Mouse (Mus musculus): ENCODE measurements around the gene Aqp9. TPM values are rescaled to one million over a fixed set of nuclear protein-coding genes. Genes with fewer than 3 reads are reported as not detected.

Aqp9 gene
- polyA plus RNA-seq, 1 experiment from 2014 or later: 0.62 TPM

DNA sequence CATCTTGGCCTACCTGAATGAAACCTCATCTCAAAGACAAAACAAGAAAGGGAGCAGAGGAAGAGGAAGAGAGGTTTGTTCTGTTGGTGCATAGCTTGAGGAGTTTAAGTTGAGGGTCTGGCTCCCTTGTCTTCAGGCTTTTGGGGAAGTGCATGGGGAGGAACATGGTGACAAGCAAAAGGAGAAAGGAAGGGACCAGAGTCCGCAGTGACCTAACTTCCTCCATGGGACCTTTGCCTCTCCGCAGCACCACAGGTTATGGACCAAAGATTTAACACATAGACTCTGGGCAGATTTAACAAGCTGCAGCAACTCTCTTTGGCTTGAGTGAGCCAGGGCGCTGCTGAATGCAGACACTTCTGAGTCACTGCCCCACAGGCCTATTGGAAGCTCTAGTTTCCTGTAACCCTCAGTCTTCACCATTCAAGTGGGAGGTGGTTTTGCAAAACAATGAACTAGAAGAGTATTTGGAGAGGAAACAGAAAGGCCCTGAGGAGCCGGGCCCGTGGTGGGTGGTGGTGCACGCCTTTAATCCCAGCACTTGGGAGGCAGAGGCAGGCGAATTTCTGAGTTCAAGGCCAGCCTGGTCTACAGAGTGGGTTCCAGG, 13.0 kb downstream of the Aqp9 start:
- Histone ChIP-seq H3K9ac (no peak overlapping the region), H3K4me3 (no peak overlapping the region), H3K27me3 (no peaks in the 10 kb centered on the region), H3K9me3 (no peaks in the 10 kb centered on the region), H3K4me1 (no peaks in the 10 kb centered on the region), H3K27ac (no peak overlapping the region), H3K4me2 (replicated peaks) (no peak overlapping the region), H3K36me3 (no peaks in the 10 kb centered on the region)
- ATAC-seq (ENCODE audit: low FRiP score, low read depth): no peak
- WGBS: 88% methylated on average over 7 of the region's 7 CpGs

DNA sequence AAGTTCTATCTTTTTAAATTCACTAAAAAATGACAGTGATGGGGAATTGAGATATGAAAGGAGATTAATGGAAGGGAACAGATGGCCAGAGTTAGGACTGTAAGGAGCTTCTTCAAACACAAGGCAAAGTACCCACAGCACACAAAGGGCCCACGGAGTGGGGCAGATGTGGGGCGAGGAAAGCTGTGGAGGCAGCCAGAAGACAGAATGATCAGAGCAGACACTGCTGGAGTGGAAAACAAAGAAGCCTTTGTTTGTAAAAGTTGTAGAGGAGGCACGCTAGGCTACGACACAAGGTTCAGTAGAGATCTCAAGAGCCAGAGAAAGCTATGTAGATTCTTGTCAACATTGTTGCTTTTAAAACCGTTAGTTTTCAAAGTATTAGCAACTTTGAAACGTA, 17.1 kb downstream of the Aqp9 start:
- H3K4me3 ChIP-seq: no peak overlapping the region
- WGBS: 73% methylated on average over 6 of the region's 6 CpGs
- no peak for ATAC-seq (ENCODE audit: low FRiP score, low read depth)
- no peaks in the 10 kb centered on the region for H3K4me1 ChIP-seq
- H3K36me3 ChIP-seq: no peaks in the 10 kb centered on the region
- no peak overlapping the region for H3K9ac ChIP-seq
- H3K27ac ChIP-seq: no peak overlapping the region
- H3K4me2 ChIP-seq (replicated peaks): no peak overlapping the region
- H3K27me3 ChIP-seq: no peaks in the 10 kb centered on the region
- H3K9me3 ChIP-seq: no peaks in the 10 kb centered on the region

DNA sequence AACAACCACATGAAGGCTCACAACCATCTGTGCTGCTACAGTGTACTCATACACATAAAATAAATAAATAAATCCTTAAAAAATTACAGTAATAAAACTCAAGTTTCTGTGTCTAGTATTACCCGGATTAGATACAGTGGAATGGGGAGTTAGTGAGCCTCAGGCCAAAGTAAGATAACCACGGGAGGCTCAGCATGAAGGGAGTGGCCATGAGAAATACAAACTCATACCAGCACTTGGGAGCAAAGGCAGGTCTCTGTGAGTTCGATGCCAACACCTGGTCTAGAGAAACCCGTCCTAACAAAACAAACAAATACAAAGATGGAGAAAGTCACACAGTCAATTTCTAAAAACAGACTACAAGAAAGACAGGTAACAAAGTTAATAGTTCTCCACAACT, 18.3 kb downstream of the Aqp9 start:
- Histone ChIP-seq H3K27ac (no peak overlapping the region), H3K9me3 (no peaks in the 10 kb centered on the region), H3K4me1 (no peaks in the 10 kb centered on the region), H3K9ac (no peak overlapping the region), H3K4me3 (no peak overlapping the region), H3K27me3 (no peaks in the 10 kb centered on the region), H3K36me3 (no peaks in the 10 kb centered on the region), H3K4me2 (replicated peaks) (no peak overlapping the region)
- 73% methylated on average over 4 of the region's 4 CpGs for WGBS
- no peak for ATAC-seq (ENCODE audit: low FRiP score, low read depth)

DNA sequence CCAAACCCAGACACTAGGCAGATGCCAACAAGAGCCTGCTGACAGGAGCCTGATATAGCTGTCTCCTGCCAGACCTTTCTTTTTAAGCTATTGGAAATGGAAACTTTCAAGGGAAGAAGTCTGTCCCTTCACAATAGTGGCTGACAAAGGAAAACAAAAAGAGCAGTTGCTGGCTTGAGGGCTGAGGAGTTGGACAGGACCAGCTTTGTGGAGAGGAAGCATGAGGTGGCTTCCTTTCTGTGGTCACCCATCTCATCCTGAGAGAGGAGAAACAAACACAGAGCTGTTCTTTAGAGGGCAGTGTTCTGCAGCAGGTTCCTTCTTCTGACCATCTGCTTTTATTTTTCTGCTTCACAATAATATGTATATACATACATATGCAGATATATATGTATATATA, 19.6 kb downstream of the Aqp9 start:
- Histone ChIP-seq H3K27ac (no peak overlapping the region), H3K9me3 (no peaks in the 10 kb centered on the region), H3K9ac (no peak overlapping the region), H3K27me3 (no peaks in the 10 kb centered on the region), H3K4me2 (replicated peaks) (no peak overlapping the region), H3K36me3 (no peaks in the 10 kb centered on the region), H3K4me3 (no peak overlapping the region), H3K4me1 (no peaks in the 10 kb centered on the region)
- ATAC-seq (ENCODE audit: low FRiP score, low read depth): no peak

GRCm38 (mm10) chr9:71146210-71146609, 22.3 kb downstream of the Aqp9 start:
- ATAC-seq (ENCODE audit: low FRiP score, low read depth): no peak
- Histone ChIP-seq H3K9ac (no peak overlapping the region), H3K36me3 (no peaks in the 10 kb centered on the region), H3K9me3 (no peaks in the 10 kb centered on the region), H3K4me3 (no peak overlapping the region), H3K27ac (no peak overlapping the region), H3K4me2 (replicated peaks) (no peak overlapping the region), H3K27me3 (no peaks in the 10 kb centered on the region), H3K4me1 (no peaks in the 10 kb centered on the region)
- 84% methylated on average over 10 of the region's 10 CpGs for WGBS

- Histone ChIP-seq H3K36me3 (no peaks in the 10 kb centered on the region), H3K27ac (no peak overlapping the region), H3K27me3 (no peaks in the 10 kb centered on the region), H3K4me3 (no peak overlapping the region), H3K4me2 (replicated peaks) (no peak overlapping the region), H3K9ac (no peak overlapping the region), H3K9me3 (no peaks in the 10 kb centered on the region), H3K4me1 (no peaks in the 10 kb centered on the region)
- WGBS: 85% methylated on average over 8 of the region's 8 CpGs
- ATAC-seq (ENCODE audit: low FRiP score, low read depth): no peak
These were observed 28.3 kb downstream of the Aqp9 start for GRCm38 (mm10) chr9:71140205-71140604.

DNA sequence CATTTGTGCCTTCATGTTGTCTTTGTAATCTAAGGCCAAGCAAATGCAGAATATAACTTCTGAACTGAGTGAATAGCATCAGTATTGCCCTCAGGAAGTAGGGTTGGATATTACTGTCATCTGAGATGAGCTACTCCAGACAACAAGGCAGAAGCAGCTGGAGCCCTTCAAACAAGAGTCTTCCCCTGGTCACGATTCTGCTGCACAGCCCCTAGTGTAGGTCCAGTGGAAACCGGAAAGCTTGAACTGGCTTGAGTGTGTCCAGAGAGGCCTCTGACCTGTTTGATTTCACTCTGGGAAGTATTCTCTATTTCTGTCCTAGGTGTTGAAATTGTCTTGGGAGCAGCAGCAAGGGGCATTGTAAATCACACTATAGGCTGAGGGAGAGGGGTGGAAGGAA, 29.5 kb downstream of the Aqp9 start:
- Histone ChIP-seq H3K9ac (no peak overlapping the region), H3K4me2 (replicated peaks) (no peak overlapping the region), H3K4me1 (no peaks in the 10 kb centered on the region), H3K9me3 (no peaks in the 10 kb centered on the region), H3K27ac (no peak overlapping the region), H3K27me3 (no peaks in the 10 kb centered on the region), H3K4me3 (no peak overlapping the region), H3K36me3 (no peaks in the 10 kb centered on the region)
- ATAC-seq (ENCODE audit: low FRiP score, low read depth): no peak
- 83% methylated on average over 2 of the region's 2 CpGs for WGBS

DNA sequence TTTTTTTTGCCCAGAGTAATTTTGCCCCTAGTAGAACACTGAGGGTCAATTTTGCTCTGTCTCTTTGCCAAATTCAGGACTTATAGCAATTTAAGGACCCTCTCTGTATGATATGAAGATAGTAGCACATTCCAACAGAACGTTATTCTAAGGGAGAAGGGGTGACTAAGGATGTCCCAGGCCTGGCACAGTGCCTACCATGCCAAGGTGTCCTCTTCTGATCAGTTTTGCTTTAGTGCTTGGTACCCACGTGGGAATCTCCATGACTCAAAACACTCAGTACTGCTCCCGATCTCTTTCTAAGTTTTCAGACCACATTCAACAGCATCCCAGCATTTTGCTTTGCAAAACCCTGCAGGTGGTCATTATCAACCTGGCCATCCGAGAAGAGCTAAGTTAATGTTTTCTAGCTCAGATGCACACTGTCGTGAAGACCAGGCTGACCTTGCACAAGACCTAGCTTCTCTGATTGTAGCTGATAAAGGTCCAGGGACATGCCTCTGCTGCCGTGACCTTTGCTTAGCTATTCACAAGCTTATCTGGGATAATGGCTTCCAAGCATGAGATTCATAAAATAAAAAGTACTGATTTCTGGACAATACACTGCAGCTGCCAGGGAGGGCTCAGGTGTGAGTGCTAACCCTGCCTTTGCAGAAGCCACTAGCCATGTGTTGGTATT, 31.1 kb downstream of the Aqp9 start:
- 75% methylated on average over 6 of the region's 6 CpGs for WGBS
- H3K4me3 ChIP-seq: no peak overlapping the region
- H3K27ac ChIP-seq: no peak overlapping the region
- no peak overlapping the region for H3K4me2 ChIP-seq (replicated peaks)
- H3K27me3 ChIP-seq: no peaks in the 10 kb centered on the region
- H3K36me3 ChIP-seq: no peaks in the 10 kb centered on the region
- no peaks in the 10 kb centered on the region for H3K4me1 ChIP-seq
- H3K9ac ChIP-seq: no peak overlapping the region
- no peaks in the 10 kb centered on the region for H3K9me3 ChIP-seq
- no peak for ATAC-seq (ENCODE audit: low FRiP score, low read depth)

- no peak for ATAC-seq (ENCODE audit: low FRiP score, low read depth)
- WGBS: 52% methylated on average over 5 of the region's 5 CpGs
- Histone ChIP-seq H3K4me3 (no peak overlapping the region), H3K36me3 (no peaks in the 10 kb centered on the region), H3K9ac (no peak overlapping the region), H3K27me3 (no peaks in the 10 kb centered on the region), H3K9me3 (no peaks in the 10 kb centered on the region), H3K4me1 (no peaks in the 10 kb centered on the region), H3K4me2 (replicated peaks) (no peak overlapping the region), H3K27ac (no peak overlapping the region)
These were observed 33.4 kb downstream of the Aqp9 start for GRCm38 (mm10) chr9:71135073-71135472.

DNA sequence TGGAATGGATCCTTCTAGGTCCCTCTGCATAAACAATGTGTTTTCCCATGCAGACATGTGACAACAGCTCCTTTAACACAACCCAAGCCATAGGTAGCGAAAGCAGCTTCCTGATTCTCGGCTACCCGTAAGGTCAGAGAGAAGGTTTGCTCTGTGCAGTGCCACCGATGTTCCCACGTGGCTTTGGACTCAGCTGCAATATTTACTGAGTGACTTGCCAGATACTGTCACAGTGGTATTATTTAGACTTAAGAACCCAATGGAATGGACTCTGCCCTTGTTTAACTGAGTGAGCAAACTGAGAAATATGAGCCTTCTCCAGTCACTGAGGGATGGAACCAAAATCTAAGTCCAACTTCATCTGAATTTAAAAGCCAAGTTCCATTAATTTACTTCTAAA, 35.3 kb downstream of the Aqp9 start:
- no peak overlapping the region for H3K27ac ChIP-seq
- H3K4me3 ChIP-seq: no peak overlapping the region
- H3K4me2 ChIP-seq (replicated peaks): no peak overlapping the region
- no peak overlapping the region for H3K9ac ChIP-seq
- H3K4me1 ChIP-seq: no peaks in the 10 kb centered on the region
- no peaks in the 10 kb centered on the region for H3K27me3 ChIP-seq
- no peaks in the 10 kb centered on the region for H3K36me3 ChIP-seq
- 85% methylated on average over 5 of the region's 5 CpGs for WGBS
- H3K9me3 ChIP-seq: no peaks in the 10 kb centered on the region
- no peak for ATAC-seq (ENCODE audit: low FRiP score, low read depth)

GRCm38 (mm10) chr9:71131822-71132221, 36.7 kb downstream of the Aqp9 start:
- no peak overlapping the region for H3K4me2 ChIP-seq (replicated peaks)
- H3K36me3 ChIP-seq: no peaks in the 10 kb centered on the region
- no peak overlapping the region for H3K27ac ChIP-seq
- ATAC-seq (ENCODE audit: low FRiP score, low read depth): no peak
- H3K9ac ChIP-seq: no peak overlapping the region
- no peaks in the 10 kb centered on the region for H3K9me3 ChIP-seq
- 59% methylated on average over 5 of the region's 5 CpGs for WGBS
- H3K4me3 ChIP-seq: no peak overlapping the region
- no peaks in the 10 kb centered on the region for H3K4me1 ChIP-seq
- no peaks in the 10 kb centered on the region for H3K27me3 ChIP-seq

- H3K9ac ChIP-seq: no peak overlapping the region
- H3K27ac ChIP-seq: no peak overlapping the region
- H3K9me3 ChIP-seq: no peaks in the 10 kb centered on the region
- no peak for ATAC-seq (ENCODE audit: low FRiP score, low read depth)
- H3K4me3 ChIP-seq: no peak overlapping the region
- 60% methylated on average over 5 of the region's 5 CpGs for WGBS
- H3K27me3 ChIP-seq: 0 out of 2 replicates have a peak, but pooled peaks cover 7% of the 10 kb centered on the region
- no peak overlapping the region for H3K4me2 ChIP-seq (replicated peaks)
- no peaks in the 10 kb centered on the region for H3K36me3 ChIP-seq
- no peaks in the 10 kb centered on the region for H3K4me1 ChIP-seq
These were observed 39.6 kb downstream of the Aqp9 start for GRCm38 (mm10) chr9:71128911-71129310.

GRCm38 (mm10) chr9:71126205-71126604, 42.3 kb downstream of the Aqp9 start:
- H3K4me3 ChIP-seq: no peak overlapping the region
- WGBS: 23% methylated on average over 2 of the region's 2 CpGs
- no peaks in the 10 kb centered on the region for H3K36me3 ChIP-seq
- no peak for ATAC-seq (ENCODE audit: low FRiP score, low read depth)
- no peak overlapping the region for H3K9ac ChIP-seq
- H3K27ac ChIP-seq: no peak overlapping the region
- no peaks in the 10 kb centered on the region for H3K4me1 ChIP-seq
- no peak overlapping the region for H3K4me2 ChIP-seq (replicated peaks)
- 0 out of 2 replicates have a peak, but pooled peaks cover 7% of the 10 kb centered on the region for H3K27me3 ChIP-seq
- H3K9me3 ChIP-seq: no peaks in the 10 kb centered on the region
